Mouse (Mus musculus): ENCODE measurements around the gene Ulk2. TPM values are rescaled to one million over a fixed set of nuclear protein-coding genes. Genes with fewer than 3 reads are reported as not detected.

Ulk2 gene
- total and polyA plus RNA-seq, 3 experiments, result 9.4 to 10.3 TPM; not detected in 1

- Histone ChIP-seq H3K4me3 (ENCODE audit: control insufficient read depth in 1 of 2, insufficient read depth in 1 of 2, low read depth in 2 of 2, low read length in 2 of 2) (no peak overlapping the region), H3K36me3 (ENCODE audit: control insufficient read depth in 1 of 2, insufficient read depth in 2 of 2, low read length in 2 of 2) (peaks cover 3 to 59% of the 10 kb centered on the region in 2 experiments; a peak in 3 of 4 replicates), H3K79me2 (ENCODE audit: control insufficient read depth, insufficient read depth, low read length, poor library complexity) (no peaks in the 10 kb centered on the region), H3K27ac (ENCODE audit: control insufficient read depth, low read depth, low read length) (no peak overlapping the region), H3K27me3 (ENCODE audit: control insufficient read depth in 1 of 2, insufficient read depth in 2 of 2, low read length in 2 of 2) (no peaks in the 10 kb centered on the region), H3K9me3 (replicated peaks; ENCODE audit: insufficient read depth, low read length) (no peaks in the 10 kb centered on the region), H3K4me1 (ENCODE audit: control insufficient read depth in 1 of 2, insufficient read depth in 2 of 2, low read length in 2 of 2) (no peaks in the 10 kb centered on the region), H3K9ac (ENCODE audit: control insufficient read depth, low read depth, low read length, poor library complexity, severe bottlenecking) (no peak overlapping the region)
- DNase-seq (ENCODE audit: low read depth, low spot score), result no peak
- TF ChIP-seq CHD1 (IDR thresholded peaks at IDR 0.05; ENCODE audit: low read depth, low read length) (no peak), MAZ (IDR thresholded peaks at IDR 0.05; ENCODE audit: low read depth, low read length) (no peak), KAT2A (conservative IDR thresholded peaks at IDR 0.05; ENCODE audit: low read depth, low read length) (no peak), MAFK (IDR thresholded peaks at IDR 0.05; ENCODE audit: borderline replicate concordance, low read depth, low read length) (no peak), RCOR1 (IDR thresholded peaks at IDR 0.05; ENCODE audit: low read depth, low read length) (no peak), TCF12 (IDR thresholded peaks at IDR 0.05; ENCODE audit: low read depth, low read length) (no peak), E2F4 (IDR thresholded peaks at IDR 0.05; ENCODE audit: borderline replicate concordance, low read depth, low read length) (no peak), ZNF384 (IDR thresholded peaks at IDR 0.05; ENCODE audit: low read depth, low read length) (peak; percentile 53; the same call in 1 of the 2 replicates), MYB (IDR thresholded peaks at IDR 0.05; ENCODE audit: low read depth, low read length) (no peak)
These were observed 25.0 kb upstream of the Ulk2 start for GRCm38 (mm10) chr11:61879921-61880320.

- H3K9ac ChIP-seq (ENCODE audit: control insufficient read depth, low read depth, low read length, poor library complexity, severe bottlenecking), result no peak overlapping the region
- H3K4me1 ChIP-seq (ENCODE audit: control insufficient read depth in 1 of 2, insufficient read depth in 2 of 2, low read length in 2 of 2), result no peaks in the 10 kb centered on the region
- TF ChIP-seq NRF1 (IDR thresholded peaks at IDR 0.05; ENCODE audit: insufficient read depth, low read depth, low read length, poor library complexity, severe bottlenecking), result no peak
- TF ChIP-seq SIN3A (IDR thresholded peaks at IDR 0.05; ENCODE audit: low read length), result no peak
- no peak for TF ChIP-seq USF2 (IDR thresholded peaks at IDR 0.05; ENCODE audit: borderline replicate concordance in 1 of 2, insufficient read depth in 1 of 2, low read depth in 1 of 2, low read length in 2 of 2)
- TF ChIP-seq ZKSCAN1 (IDR thresholded peaks at IDR 0.05; ENCODE audit: low read depth, low read length), result no peak
- TF ChIP-seq ZNF384 (IDR thresholded peaks at IDR 0.05; ENCODE audit: low read depth, low read length), result no peak
- no peak for TF ChIP-seq POLR2A (IDR thresholded peaks at IDR 0.05; ENCODE audit: control insufficient read depth in 1 of 2, insufficient read depth in 1 of 2, low read depth in 1 of 2, low read length in 2 of 2, poor library complexity in 1 of 2)
- no peak for TF ChIP-seq USF1 (IDR thresholded peaks at IDR 0.05; ENCODE audit: low read depth, low read length)
- TF ChIP-seq MEF2A (IDR thresholded peaks at IDR 0.05; ENCODE audit: extremely low read depth, insufficient replicate concordance, low read depth, low read length, poor library complexity, severe bottlenecking), result no peak
- no peak for TF ChIP-seq TAL1 (IDR thresholded peaks at IDR 0.05; ENCODE audit: low read length)
- no peak for TF ChIP-seq HCFC1 (IDR thresholded peaks at IDR 0.05; ENCODE audit: low read depth, low read length)
- TF ChIP-seq MAX (IDR thresholded peaks at IDR 0.05; ENCODE audit: low read length), result no peak
- no peak for TF ChIP-seq EP300 (IDR thresholded peaks at IDR 0.05; ENCODE audit: low read depth in 1 of 2, low read length in 2 of 2)
- TF ChIP-seq RAD21 (IDR thresholded peaks at IDR 0.05; ENCODE audit: low read depth, low read length), result no peak
- TF ChIP-seq MYB (IDR thresholded peaks at IDR 0.05; ENCODE audit: low read depth, low read length), result no peak
- TF ChIP-seq SMC3 (IDR thresholded peaks at IDR 0.05; ENCODE audit: low read depth, low read length), result no peak
- TF ChIP-seq CTCF (IDR thresholded peaks at IDR 0.05 in 2 of 3, conservative IDR thresholded peaks at IDR 0.05 in 1 of 3; ENCODE audit: control insufficient read depth in 1 of 3, insufficient read depth in 1 of 3, low read depth in 2 of 3, low read length in 3 of 3, poor library complexity in 1 of 3, severe bottlenecking in 1 of 3), result no peak
- TF ChIP-seq MYC (IDR thresholded peaks at IDR 0.05; ENCODE audit: low read depth, low read length), result no peak
- TF ChIP-seq BHLHE40 (IDR thresholded peaks at IDR 0.05; ENCODE audit: borderline replicate concordance, low read depth, low read length), result no peak
- H3K4me3 ChIP-seq (ENCODE audit: control insufficient read depth in 1 of 2, insufficient read depth in 1 of 2, low read depth in 2 of 2, low read length in 2 of 2), result no peak overlapping the region
- H3K36me3 ChIP-seq (ENCODE audit: control insufficient read depth in 1 of 2, insufficient read depth in 2 of 2, low read length in 2 of 2), result peaks cover 0 to 34% of the 10 kb centered on the region in 2 experiments; a peak in 2 of 4 replicates
- no peak for DNase-seq (ENCODE audit: low read depth, low spot score)
- no peaks in the 10 kb centered on the region for H3K9me3 ChIP-seq (replicated peaks; ENCODE audit: insufficient read depth, low read length)
- no peak overlapping the region for H3K27ac ChIP-seq (ENCODE audit: control insufficient read depth, low read depth, low read length)
- no peaks in the 10 kb centered on the region for H3K27me3 ChIP-seq (ENCODE audit: control insufficient read depth in 1 of 2, insufficient read depth in 2 of 2, low read length in 2 of 2)
- H3K79me2 ChIP-seq (ENCODE audit: control insufficient read depth, insufficient read depth, low read length, poor library complexity), result no peaks in the 10 kb centered on the region
These were observed 17.0 kb upstream of the Ulk2 start for GRCm38 (mm10) chr11:61871881-61872280.

Data from MEL (cell line).